Mouse (Mus musculus): ENCODE results near the gene Tcte1.

DNA sequence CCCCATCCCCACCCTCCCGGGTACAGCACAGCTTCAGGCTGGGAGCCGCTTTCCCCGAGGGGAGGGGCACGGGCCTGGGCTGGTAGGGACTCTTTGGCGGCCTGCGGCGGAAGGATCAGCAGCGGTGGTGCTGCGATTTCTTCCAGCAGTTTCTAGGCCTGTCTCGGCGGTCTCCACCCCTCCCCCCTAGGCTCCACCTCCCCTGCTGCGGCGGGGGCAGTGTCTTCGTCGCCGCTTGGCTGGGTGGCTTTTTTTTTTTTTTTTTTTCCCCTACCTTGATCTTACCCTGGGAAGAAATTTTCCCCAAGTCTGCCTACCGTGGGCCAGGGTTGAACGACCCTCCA, 50.5 kb downstream of the Tcte1 start:
- TF ChIP-seq GATA1 (IDR thresholded peaks at IDR 0.05; ENCODE audit: borderline replicate concordance, low read length) (no peak), FLI1 (IDR thresholded peaks at IDR 0.05; ENCODE audit: low read length) (no peak)

Measured in megakaryocyte, embryonic 14.5 days (primary cell).